Mouse (Mus musculus) C2C12 (cell line): Measurements from ENCODE around the gene Zbtb32. TPM values are rescaled to one million over a fixed set of nuclear protein-coding genes. Genes with fewer than 3 reads are reported as not detected.

Experiments
- H3K27me3 ChIP-seq: one replicate; pipeline ENCODE4 v1.6.1; 2011; ENCODE audit not compliant: control insufficient read depth, insufficient read depth, insufficient read length
- H3K36me3 ChIP-seq: one replicate; pipeline ENCODE4 v1.6.1; 2011; ENCODE audit not compliant: control insufficient read depth, insufficient read depth
- H3K4me3 ChIP-seq: one replicate; pipeline ENCODE4 v1.5.1; 2011; ENCODE audit warnings: mild to moderate bottlenecking, control low read depth; ENCODE audit not compliant: poor library complexity, insufficient read depth, severe bottlenecking
- H3K79me2 ChIP-seq: one replicate; pipeline ENCODE4 v1.6.1; 2011; ENCODE audit not compliant: control insufficient read depth, insufficient read depth
- H3K79me3 ChIP-seq: one replicate; pipeline ENCODE4 v1.6.1; 2011; ENCODE audit warnings: low read depth, control low read depth
- H3ac ChIP-seq: one replicate; pipeline ENCODE3; 2011; ENCODE audit warnings: low read depth; ENCODE audit not compliant: control insufficient read depth, insufficient read length
- CEBPB ChIP-seq: IDR thresholded peaks from one replicate; pipeline ENCODE4 v1.6.1; 2011; ENCODE audit warnings: low read depth, mild to moderate bottlenecking, control low read depth, moderate library complexity
- CTCF ChIP-seq: IDR thresholded peaks from one replicate; pipeline ENCODE4 v1.5.1; 2011; ENCODE audit not compliant: control insufficient read depth, insufficient read depth, insufficient read length
- FOSL1 ChIP-seq: IDR thresholded peaks from one replicate; pipeline ENCODE4 v1.8.0; 2011; ENCODE audit warnings: mild to moderate bottlenecking, low read length; ENCODE audit not compliant: poor library complexity, insufficient read depth, severe bottlenecking
- MAX ChIP-seq: IDR thresholded peaks from one replicate; pipeline ENCODE4 v1.6.1; 2011; ENCODE audit warnings: mild to moderate bottlenecking, control low read depth
- MYOD1 ChIP-seq: IDR thresholded peaks from one replicate; pipeline ENCODE4 v1.6.1; 2011; ENCODE audit warnings: low read depth; ENCODE audit not compliant: control insufficient read depth, insufficient read length
- MYOG ChIP-seq: IDR thresholded peaks from one replicate; pipeline ENCODE4 v1.6.1; 2011; ENCODE audit not compliant: control insufficient read depth, insufficient read length; ENCODE audit errors: extremely low read depth
- USF1 ChIP-seq: IDR thresholded peaks from one replicate; pipeline ENCODE4 v1.6.1; 2011; ENCODE audit warnings: low read depth, mild to moderate bottlenecking, control low read depth, moderate library complexity
- polyA plus RNA-seq: library from polyadenylated mRNA; unstranded; fragments of >200 nt; fragmentation: generic; extraction: Trizol; gene quantifications from one replicate; pipeline ENCODE4 v1.2.1, GENCODE M21; 2012; ENCODE audit warnings: missing spikeins

Gene Zbtb32
- polyA plus RNA-seq, 1 experiment: 0.05 TPM

- Histone ChIP-seq H3K4me3 (no peak overlapping the region), H3K79me2 (peaks cover 19% of the 10 kb centered on the region), H3ac (no peak overlapping the region), H3K36me3 (peaks cover 4% of the 10 kb centered on the region), H3K79me3 (peaks cover 13% of the 10 kb centered on the region), H3K27me3 (peaks cover 31% of the 10 kb centered on the region)
- no peak for TF ChIP-seq CEBPB
- no peak for TF ChIP-seq MAX
- TF ChIP-seq CTCF: no peak
- no peak for TF ChIP-seq FOSL1
- no peak for TF ChIP-seq MYOG
- no peak for TF ChIP-seq USF1
- TF ChIP-seq MYOD1: no peak
Observed at GRCm38 (mm10) chr7:30629013-30629412, 30.3 kb upstream of the Zbtb32 start.

- Histone ChIP-seq H3K79me2 (peaks cover 37% of the 10 kb centered on the region), H3K79me3 (peaks cover 17% of the 10 kb centered on the region), H3ac (no peak overlapping the region), H3K27me3 (peaks cover 14% of the 10 kb centered on the region), H3K4me3 (no peak overlapping the region), H3K36me3 (peaks cover 18% of the 10 kb centered on the region)
- TF ChIP-seq MAX: no peak
- no peak for TF ChIP-seq CTCF
- no peak for TF ChIP-seq MYOD1
- TF ChIP-seq MYOG: no peak
- TF ChIP-seq FOSL1: no peak
- TF ChIP-seq USF1: no peak
- no peak for TF ChIP-seq CEBPB
Observed at GRCm38 (mm10) chr7:30626647-30627046, 27.9 kb upstream of the Zbtb32 start.

GRCm38 (mm10) chr7:30625530-30626384 is 27.0 kb upstream of the Zbtb32 start, which contains the start of gene Cox6b1:
Cox6b1 (minus strand) TSS chr7:30626151.
- Histone ChIP-seq H3K79me2 (peaks cover 37% of the 10 kb centered on the region), H3K36me3 (peaks cover 23% of the 10 kb centered on the region), H3K27me3 (peaks cover 9% of the 10 kb centered on the region), H3ac (peak within 1 kb of the TSS; percentile 77), H3K4me3 (peak within 1 kb of the TSS; percentile 84), H3K79me3 (peaks cover 20% of the 10 kb centered on the region)
- TF ChIP-seq CEBPB: no peak
- no peak for TF ChIP-seq MYOD1
- TF ChIP-seq MAX: peak; percentile 44
- no peak for TF ChIP-seq FOSL1
- TF ChIP-seq MYOG: no peak
- no peak for TF ChIP-seq CTCF
- TF ChIP-seq USF1: no peak

- Histone ChIP-seq H3K79me3 (peaks cover 7% of the 10 kb centered on the region), H3K79me2 (peaks cover 25% of the 10 kb centered on the region), H3ac (no peak overlapping the region), H3K36me3 (peaks cover 41% of the 10 kb centered on the region), H3K4me3 (no peak overlapping the region), H3K27me3 (no peaks in the 10 kb centered on the region)
- TF ChIP-seq MAX (no peak), MYOD1 (no peak), MYOG (no peak), CTCF (no peak)
Observed at GRCm38 (mm10) chr7:30619202-30619601, 20.5 kb upstream of the Zbtb32 start.

GRCm38 (mm10) chr7:30618658-30619057 is 19.9 kb upstream of the Zbtb32 start:
- Histone ChIP-seq H3K79me2 (peaks cover 20% of the 10 kb centered on the region), H3K36me3 (peaks cover 37% of the 10 kb centered on the region)

More at GRCm38 (mm10) chr7:30618658-30619057, 19.9 kb upstream of the Zbtb32 start:
- no peaks in the 10 kb centered on the region for H3K27me3 ChIP-seq
- TF ChIP-seq CTCF: no peak
- no peak for TF ChIP-seq MYOD1
- TF ChIP-seq FOSL1: no peak
- H3K79me3 ChIP-seq: peaks cover 5% of the 10 kb centered on the region
- H3K4me3 ChIP-seq: no peak overlapping the region
- no peak overlapping the region for H3ac ChIP-seq
